8 mouse cellular contexts compared by ENCODE assay signal in genomic region chr11:101301299-101302003, GRCm38 (mm10). TPM values are rescaled to one million over a fixed set of nuclear protein-coding genes. Genes with fewer than 3 reads are reported as not detected.
A peak's percentile ranks its signal among the peaks of the same experiment; 100 is the strongest.
DNase-seq lines count a peak whose midpoint lies in the region; ATAC-seq and TF ChIP-seq lines count a peak whose summit lies in the region.

No protein-coding gene starts in this region.

- no peaks in the 10 kb centered on the region for H3K27me3 ChIP-seq in lung, embryonic 14.5 days (ENCODE audit: insufficient read depth, low read length)
- no peaks in the 10 kb centered on the region for H3K27me3 ChIP-seq in embryonic facial prominence, embryonic 15.5 days
- no peaks in the 10 kb centered on the region for H3K27me3 ChIP-seq in limb, embryonic 13.5 days

- ATAC-seq in lung, embryonic 14.5 days (ENCODE audit: insufficient read depth) = 0 out of 2 replicates have a peak, but pooled peaks have one; percentile 29
- ATAC-seq in embryonic facial prominence, embryonic 15.5 days (ENCODE audit: insufficient number of reproducible peaks, low FRiP score, low TSS enrichment, low read depth) = peak; percentile 20; the same call in 1 of the 2 replicates
- ATAC-seq in limb, embryonic 13.5 days (ENCODE audit: low FRiP score, low read depth) = peak; percentile 17

- no peak for TF ChIP-seq POLR2A in olfactory bulb, adult 2 months (IDR thresholded peaks at IDR 0.05; ENCODE audit: insufficient read depth, low read depth, low read length)

- H3K9me3 ChIP-seq in lung, embryonic 14.5 days (ENCODE audit: low read depth, low read length) = no peaks in the 10 kb centered on the region
- no peaks in the 10 kb centered on the region for H3K9me3 ChIP-seq in embryonic facial prominence, embryonic 15.5 days (replicated peaks)
- no peaks in the 10 kb centered on the region for H3K9me3 ChIP-seq in limb, embryonic 13.5 days

- peak overlapping the region; percentile 85 for H3K9ac ChIP-seq in lung, embryonic 14.5 days
- peak overlapping the region; percentile 72 for H3K9ac ChIP-seq in embryonic facial prominence, embryonic 15.5 days
- peak overlapping the region; percentile 93 for H3K9ac ChIP-seq in limb, embryonic 13.5 days

- no peak for DNase-seq in lung, embryonic 14.5 days
- no peak for DNase-seq in lung, postnatal 25 days (ENCODE audit: low spot score)
- DNase-seq in retina, postnatal 1 day = no peak
- no peak for DNase-seq in spleen, postnatal 4 days (ENCODE audit: low spot score in 2 of 2)
- no peak for DNase-seq in thymus, postnatal 25 days

- TF ChIP-seq CTCF in lung, embryonic 14.5 days (IDR thresholded peaks at IDR 0.05; ENCODE audit: low read depth) = no peak
- TF ChIP-seq CTCF in olfactory bulb, adult 2 months (IDR thresholded peaks at IDR 0.05; ENCODE audit: insufficient read depth, low read depth, low read length) = no peak

- 12% methylated on average over 26 of the region's 26 CpGs for WGBS in lung, embryonic 14.5 days
- WGBS in embryonic facial prominence, embryonic 15.5 days = 13% methylated on average over 26 of the region's 26 CpGs
- 11% methylated on average over 26 of the region's 26 CpGs for WGBS in limb, embryonic 13.5 days
- 11% methylated on average over 26 of the region's 26 CpGs for WGBS in olfactory bulb, adult 2 months

- peak overlapping the region; percentile 65 for H3K27ac ChIP-seq in lung, embryonic 14.5 days (ENCODE audit: low read depth)
- H3K27ac ChIP-seq in embryonic facial prominence, embryonic 15.5 days (replicated peaks) = 0 out of 2 replicates have a peak overlapping the region, but pooled peaks have one; percentile 35
- H3K27ac ChIP-seq in limb, embryonic 13.5 days = peak overlapping the region; percentile 44; the same call in 1 of the 2 replicates
- no peak overlapping the region for H3K27ac ChIP-seq in olfactory bulb, adult 2 months (ENCODE audit: insufficient read depth, low read depth, low read length)

- H3K36me3 ChIP-seq in lung, embryonic 14.5 days (ENCODE audit: insufficient read depth) = peaks cover 29% of the 10 kb centered on the region
- peaks cover 25% of the 10 kb centered on the region for H3K36me3 ChIP-seq in embryonic facial prominence, embryonic 15.5 days
- H3K36me3 ChIP-seq in limb, embryonic 13.5 days = peaks cover 15% of the 10 kb centered on the region

- peaks cover 5% of the 10 kb centered on the region; the same call in 1 of the 2 replicates for H3K4me1 ChIP-seq in lung, embryonic 14.5 days (ENCODE audit: insufficient read depth)
- H3K4me1 ChIP-seq in embryonic facial prominence, embryonic 15.5 days = peaks cover 15% of the 10 kb centered on the region
- peaks cover 16% of the 10 kb centered on the region for H3K4me1 ChIP-seq in limb, embryonic 13.5 days
- H3K4me1 ChIP-seq in olfactory bulb, adult 2 months (ENCODE audit: control insufficient read depth, insufficient read depth, low read length) = peaks cover 5% of the 10 kb centered on the region; the same call in 1 of the 2 replicates

- H3K4me2 ChIP-seq in lung, embryonic 14.5 days = peak overlapping the region; percentile 99
- peak overlapping the region; percentile 82 for H3K4me2 ChIP-seq in embryonic facial prominence, embryonic 15.5 days (replicated peaks)
- H3K4me2 ChIP-seq in limb, embryonic 13.5 days (replicated peaks) = peak overlapping the region; percentile 99

- peak overlapping the region; percentile 86 for H3K4me3 ChIP-seq in lung, embryonic 14.5 days (ENCODE audit: low read depth, low read length)
- peak overlapping the region; percentile 84 for H3K4me3 ChIP-seq in embryonic facial prominence, embryonic 15.5 days (replicated peaks)
- H3K4me3 ChIP-seq in limb, embryonic 13.5 days = peak overlapping the region; percentile 93
- peak overlapping the region; percentile 72 for H3K4me3 ChIP-seq in olfactory bulb, adult 2 months (ENCODE audit: insufficient read depth, low read depth, low read length)

RNA-seq across cellular contexts. Expression of gene Becn1, which starts 0.6 kb away (rescaled TPM):
- 149 and 154 TPM in 2 replicates for polyA plus RNA-seq in lung, embryonic 14.5 days (2014; fragmentation: Nextera tagmentation; extraction: Ambion mirVana)
- polyA plus RNA-seq in embryonic facial prominence, embryonic 15.5 days (2015; fragmentation: Nextera tagmentation; extraction: Ambion mirVana) = 141 and 143 TPM in 2 replicates
- polyA plus RNA-seq in limb, embryonic 13.5 days (2015; fragmentation: Nextera tagmentation; extraction: Ambion mirVana) = 124 and 127 TPM in 2 replicates
- polyA plus RNA-seq in olfactory bulb, adult 2 months (2012; ENCODE audit: insufficient read depth, insufficient read length, low replicate concordance, missing spikeins) = not detected in 2 replicates

RNA-seq across cellular contexts. Expression of gene Psme3, which starts 14.6 kb away (rescaled TPM):
- 118 and 123 TPM in 2 replicates for polyA plus RNA-seq in lung, embryonic 14.5 days (2014; fragmentation: Nextera tagmentation; extraction: Ambion mirVana)
- 124 and 126 TPM in 2 replicates for polyA plus RNA-seq in embryonic facial prominence, embryonic 15.5 days (2015; fragmentation: Nextera tagmentation; extraction: Ambion mirVana)
- polyA plus RNA-seq in limb, embryonic 13.5 days (2015; fragmentation: Nextera tagmentation; extraction: Ambion mirVana) = 136 and 144 TPM in 2 replicates
- 706 TPM in 1 of 2 replicates, not detected in the other for polyA plus RNA-seq in olfactory bulb, adult 2 months (2012; ENCODE audit: insufficient read depth, insufficient read length, low replicate concordance, missing spikeins)

RNA-seq across cellular contexts. Expression of gene Coa3, which starts 22.5 kb away (rescaled TPM):
- polyA plus RNA-seq in lung, embryonic 14.5 days (2014; fragmentation: Nextera tagmentation; extraction: Ambion mirVana) = 190 and 197 TPM in 2 replicates
- polyA plus RNA-seq in embryonic facial prominence, embryonic 15.5 days (2015; fragmentation: Nextera tagmentation; extraction: Ambion mirVana) = 160 and 165 TPM in 2 replicates
- polyA plus RNA-seq in limb, embryonic 13.5 days (2015; fragmentation: Nextera tagmentation; extraction: Ambion mirVana) = 172 and 175 TPM in 2 replicates
- polyA plus RNA-seq in olfactory bulb, adult 2 months (2012; ENCODE audit: insufficient read depth, insufficient read length, low replicate concordance, missing spikeins) = not detected in 2 replicates

RNA-seq across cellular contexts. Expression of gene Cntd1, which starts 22.6 kb away (rescaled TPM):
- 1.0 and 1.9 TPM in 2 replicates for polyA plus RNA-seq in lung, embryonic 14.5 days (2014; fragmentation: Nextera tagmentation; extraction: Ambion mirVana)
- 1.1 and 1.9 TPM in 2 replicates for polyA plus RNA-seq in embryonic facial prominence, embryonic 15.5 days (2015; fragmentation: Nextera tagmentation; extraction: Ambion mirVana)
- polyA plus RNA-seq in limb, embryonic 13.5 days (2015; fragmentation: Nextera tagmentation; extraction: Ambion mirVana) = 1.7 and 1.9 TPM in 2 replicates
- not detected in 2 replicates for polyA plus RNA-seq in olfactory bulb, adult 2 months (2012; ENCODE audit: insufficient read depth, insufficient read length, low replicate concordance, missing spikeins)

RNA-seq across cellular contexts. Expression of gene Aoc2, which starts 23.4 kb away (rescaled TPM):
- 1.5 TPM in 2 replicates for polyA plus RNA-seq in lung, embryonic 14.5 days (2014; fragmentation: Nextera tagmentation; extraction: Ambion mirVana)
- polyA plus RNA-seq in embryonic facial prominence, embryonic 15.5 days (2015; fragmentation: Nextera tagmentation; extraction: Ambion mirVana) = 1.1 and 1.6 TPM in 2 replicates
- polyA plus RNA-seq in limb, embryonic 13.5 days (2015; fragmentation: Nextera tagmentation; extraction: Ambion mirVana) = 1.4 TPM in 2 replicates
- not detected in 2 replicates for polyA plus RNA-seq in olfactory bulb, adult 2 months (2012; ENCODE audit: insufficient read depth, insufficient read length, low replicate concordance, missing spikeins)

Comparison
In these comparisons a context has a peak if more than half of its experiments do, and no peak if none do; other contexts are left out.
1. RNA of gene Becn1, which starts 0.6 kb away (polyA plus RNA-seq): 149 to 154 TPM in lung, embryonic 14.5 days, 141 to 143 TPM in embryonic facial prominence, embryonic 15.5 days and 124 to 127 TPM in limb, embryonic 13.5 days; not detected in olfactory bulb, adult 2 months; every median in the first group is over 100 times any median in the second.
2. RNA of gene Coa3, which starts 22.5 kb away (polyA plus RNA-seq): 190 to 197 TPM in lung, embryonic 14.5 days, 172 to 175 TPM in limb, embryonic 13.5 days and 160 to 165 TPM in embryonic facial prominence, embryonic 15.5 days; not detected in olfactory bulb, adult 2 months; every median in the first group is over 100 times any median in the second.
3. Peak in every context shown above with its lines, with median percentiles within 50 percentile points of each other: ATAC-seq, H3K4me2 ChIP-seq, H3K4me3 ChIP-seq and H3K9ac ChIP-seq.